Mouse (Mus musculus): ENCODE data around the gene Cacna1c.

GRCm38 (mm10) chr6:118851086-118851485 lies 345.1 kb downstream of the Cacna1c start:
- no peak for TF ChIP-seq CTCF (conservative IDR thresholded peaks at IDR 0.05; ENCODE audit: low read length)
- TF ChIP-seq POU5F1 (IDR thresholded peaks at IDR 0.05; ENCODE audit: borderline replicate concordance, low read length): no peak
